Mouse (Mus musculus) skeletal muscle tissue, adult 2 months (tissue): ENCODE results near the gene Them5.

Experiments used
- DNase-seq: peaks from one replicate; pipeline ENCODE4 v3.0.0-alpha.2; 2012; ENCODE audit warnings: low read depth, low spot score

The Them5 gene

DNA sequence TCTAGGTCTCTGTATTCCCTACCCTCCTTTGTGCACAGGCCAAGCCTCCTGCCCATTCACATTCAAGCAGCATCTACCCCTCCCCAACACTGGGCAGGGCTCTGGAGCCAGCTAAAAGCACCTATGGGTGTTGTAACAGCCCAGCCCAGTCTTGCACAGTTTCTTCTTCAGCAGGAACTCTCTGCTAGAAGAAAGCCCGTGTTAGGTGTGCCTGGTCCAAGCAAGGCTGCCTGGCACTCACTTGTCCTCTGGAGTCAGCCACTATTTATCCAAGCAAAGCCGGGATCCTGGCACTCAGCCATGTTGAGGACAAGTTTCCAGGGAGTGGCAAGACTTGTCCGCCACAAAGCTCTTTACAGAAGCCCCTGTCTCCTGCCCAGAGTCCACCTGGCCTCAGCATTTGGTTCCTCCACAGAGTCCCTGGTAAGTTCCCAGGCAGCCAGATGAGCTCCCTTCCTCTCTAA, at the start of gene Them5:
Gene Them5, plus strand, starts transcription at position 141 of the 464 bp plus-strand sequence.
- DNase-seq = no peak

DNA sequence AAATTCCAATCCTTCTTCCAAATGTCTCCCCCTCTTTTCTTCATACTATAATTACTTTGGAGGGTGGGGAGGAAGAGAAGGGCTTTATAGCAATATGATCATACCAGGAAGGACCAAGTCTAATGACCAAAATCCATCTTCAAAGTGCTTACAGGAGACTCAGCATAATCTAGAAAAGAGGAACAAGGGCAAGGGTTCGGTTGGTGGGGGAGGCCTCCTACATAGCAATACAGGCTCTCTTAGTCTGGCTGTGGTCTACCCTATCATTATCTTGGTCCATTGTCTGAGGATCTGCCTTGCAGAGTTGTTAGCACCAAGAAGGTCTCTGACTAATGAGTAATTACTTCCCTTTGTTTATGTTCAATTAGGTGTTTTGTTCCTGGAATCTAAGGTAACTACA, 36.4 kb upstream of the Them5 start:
- no peak for DNase-seq

DNA sequence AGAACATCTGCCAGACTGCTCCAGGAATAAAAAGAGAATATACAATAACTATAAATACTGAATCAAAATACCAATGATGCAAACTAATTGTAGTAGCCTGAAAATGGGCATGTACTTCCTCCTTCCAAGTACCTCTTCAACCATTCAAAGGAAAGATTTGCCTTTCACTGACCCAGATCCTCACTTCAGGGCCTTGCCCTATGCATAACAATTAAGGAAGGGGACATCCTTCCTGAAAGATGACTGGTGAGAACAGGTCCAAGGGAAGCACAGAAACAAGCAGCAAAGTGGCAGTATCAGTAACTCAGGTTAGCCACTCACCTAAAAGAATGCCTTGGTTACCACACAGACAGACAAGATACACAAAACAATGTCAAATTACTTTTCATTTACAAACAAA, 34.9 kb upstream of the Them5 start:
- no peak for DNase-seq

DNA sequence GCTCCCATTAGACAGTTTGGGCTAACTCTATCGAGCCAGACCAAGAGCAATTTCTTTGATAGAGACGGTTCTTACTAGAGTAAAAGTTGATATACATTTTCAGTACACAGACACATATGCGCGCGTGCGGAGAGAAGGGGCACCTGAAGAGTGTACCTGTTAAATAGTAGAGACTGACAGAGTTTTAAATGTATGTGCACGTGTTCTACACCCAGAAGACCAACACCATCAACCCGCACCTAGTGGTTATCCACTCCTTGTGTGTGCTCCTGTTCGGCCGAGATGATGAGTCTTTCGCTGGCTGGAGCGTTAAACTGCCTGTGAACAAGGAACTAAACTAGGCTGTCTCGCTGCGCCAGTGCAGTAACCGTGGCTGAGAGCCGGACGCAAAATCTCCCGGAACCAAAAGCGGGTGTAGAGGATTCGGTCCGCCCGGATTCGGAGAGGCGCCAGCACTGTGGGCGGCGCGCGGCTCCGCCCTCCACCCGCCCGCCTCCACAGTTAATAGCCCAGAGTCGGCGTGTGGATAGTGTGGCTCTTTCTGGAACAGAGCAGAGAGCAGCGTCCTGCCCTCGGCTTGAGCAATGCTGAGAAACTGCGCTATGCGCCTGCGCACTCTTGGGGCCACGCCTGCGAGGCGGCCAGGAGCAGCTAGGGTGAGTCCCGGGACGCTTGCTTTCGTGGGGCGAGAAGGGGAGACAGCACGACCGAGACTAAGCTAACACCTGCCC, 32.1 kb upstream of the Them5 start, which contains the start of gene Them4:
Gene Them4, plus strand, starts transcription at position 457 of the 731 bp plus-strand sequence.
- DNase-seq = peak; percentile 97

DNA sequence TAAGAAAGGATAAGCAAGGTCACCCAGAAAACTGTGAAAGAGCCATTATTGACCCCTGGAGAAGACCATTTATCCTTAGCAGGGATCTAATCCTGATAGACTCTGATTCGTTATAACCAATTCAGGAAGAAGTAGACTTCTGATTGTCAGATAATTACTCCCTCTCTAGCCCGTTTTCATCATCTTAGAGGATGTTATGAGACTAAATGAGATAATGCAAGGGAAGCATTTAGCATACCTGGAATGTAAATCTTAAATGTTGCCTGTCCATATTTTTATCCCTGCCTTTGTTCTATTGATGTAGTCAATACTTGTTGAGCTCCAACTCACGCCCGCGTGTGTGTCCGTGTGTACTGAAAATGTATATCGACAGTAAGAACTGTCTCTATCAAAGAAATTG, 31.4 kb upstream of the Them5 start:
- DNase-seq = no peak

DNA sequence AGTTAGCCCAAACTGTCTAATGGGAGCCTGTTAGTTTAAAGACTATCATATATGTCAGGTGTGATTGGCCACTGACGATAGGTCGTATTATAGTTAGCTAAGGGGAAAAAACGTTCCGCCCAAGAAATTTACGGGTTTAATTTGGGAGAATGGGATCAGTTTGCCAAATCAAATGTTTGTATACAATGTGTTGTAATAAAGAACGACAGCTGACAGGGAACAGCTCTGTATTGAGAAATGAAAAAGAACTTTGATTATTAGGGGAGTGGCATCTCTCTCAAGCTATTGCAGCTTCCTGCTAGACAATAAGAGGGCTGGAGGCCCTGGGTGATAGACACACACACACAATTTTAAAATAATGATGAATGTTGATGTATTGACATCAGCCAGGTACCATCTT, 31.0 kb upstream of the Them5 start:
- DNase-seq = no peak

DNA sequence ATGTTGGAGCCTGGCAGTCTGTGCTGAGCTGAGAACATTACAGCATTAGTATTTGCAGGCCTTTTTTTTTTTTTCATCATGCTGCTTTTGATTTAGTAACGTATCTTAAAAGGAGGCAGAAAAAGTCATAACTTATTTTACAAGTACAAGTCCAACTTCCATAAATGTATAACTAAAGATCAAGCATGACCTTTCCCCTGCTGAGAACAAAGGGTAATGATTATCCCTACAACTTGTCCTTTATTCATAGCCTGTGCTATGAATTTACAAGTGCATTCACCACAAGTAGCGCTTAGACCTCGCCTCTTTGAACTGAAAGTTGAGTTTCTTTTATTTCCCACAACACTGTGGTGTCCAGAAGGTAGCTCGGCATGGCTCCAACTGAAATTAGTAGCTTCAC, 30.5 kb upstream of the Them5 start:
- DNase-seq = no peak

DNA sequence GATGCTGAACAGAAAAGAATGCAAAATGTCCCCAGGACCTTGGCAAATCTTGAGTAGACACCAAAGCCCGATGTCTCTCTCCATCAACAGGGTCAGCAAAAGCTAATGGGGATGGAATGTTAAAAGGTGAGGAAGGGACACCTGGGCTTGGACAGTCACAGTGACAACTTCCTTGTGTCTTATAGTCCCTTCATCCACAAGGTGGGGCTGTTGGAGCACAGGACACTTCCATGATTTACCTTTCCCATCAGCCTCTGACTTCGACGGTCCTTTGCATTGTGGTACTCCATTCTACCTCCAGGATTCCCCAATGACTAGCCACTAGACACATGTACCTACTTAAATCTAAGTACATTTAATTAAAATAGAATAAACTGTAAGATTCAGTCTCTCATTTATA, 13.2 kb upstream of the Them5 start:
- no peak for DNase-seq

DNA sequence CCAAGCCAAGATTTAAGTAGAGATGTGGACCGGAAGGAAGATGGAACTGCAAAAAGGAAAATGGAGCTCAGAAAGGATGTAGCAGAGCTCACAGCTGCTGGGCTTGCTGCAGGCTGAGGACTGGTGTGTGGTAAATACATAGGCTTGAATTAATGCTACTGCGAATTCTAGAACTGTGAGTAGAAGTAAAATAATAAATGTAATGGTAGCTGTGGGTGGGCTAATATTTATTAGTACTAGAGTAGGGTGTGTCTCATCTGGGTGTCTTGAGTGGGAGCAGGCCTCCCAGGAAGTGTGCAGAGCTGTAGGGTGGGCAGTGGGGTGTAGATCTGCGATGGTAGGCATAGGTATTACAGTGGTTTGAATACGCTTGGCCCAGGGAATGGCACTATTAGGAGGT, 7.5 kb upstream of the Them5 start:
- DNase-seq = no peak

DNA sequence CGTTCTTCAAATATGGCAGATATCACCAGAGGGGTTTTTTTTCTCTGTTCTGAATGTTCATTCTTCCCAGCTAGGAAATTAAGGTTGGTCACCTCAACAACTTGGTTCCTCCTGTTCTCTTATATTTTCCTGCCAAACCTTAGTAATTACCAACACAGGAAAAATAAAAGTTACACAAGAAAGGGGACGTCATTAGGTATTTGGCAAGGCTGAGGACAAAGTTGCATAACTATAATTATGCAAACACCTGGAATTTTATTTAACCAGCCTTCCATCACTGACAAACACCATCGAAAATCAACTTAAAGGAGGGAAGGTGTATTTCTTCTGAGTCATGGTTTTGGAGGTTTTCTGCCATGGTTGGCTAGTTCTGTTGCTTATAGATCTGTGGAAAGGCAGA, 3.4 kb upstream of the Them5 start:
- DNase-seq = no peak

DNA sequence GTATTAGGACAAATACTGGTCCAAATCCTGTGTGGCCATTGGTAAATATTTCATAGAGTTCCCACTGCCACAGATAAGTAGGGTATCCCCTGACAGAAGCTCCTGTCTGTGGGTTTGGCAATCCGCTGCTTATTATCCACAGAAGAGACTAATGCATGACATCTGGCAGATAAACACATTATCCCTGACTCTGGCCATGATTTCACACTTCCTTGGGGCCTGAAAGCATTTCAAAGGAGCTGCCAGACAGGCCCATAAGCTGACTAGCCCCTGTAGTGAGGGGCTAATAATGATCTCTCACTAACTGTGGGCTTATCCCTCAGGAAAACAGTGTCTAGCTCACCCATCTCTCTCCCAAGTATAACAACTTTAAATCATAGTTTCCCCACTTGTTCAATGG, 653 bp downstream of the Them5 start:
- DNase-seq = no peak

DNA sequence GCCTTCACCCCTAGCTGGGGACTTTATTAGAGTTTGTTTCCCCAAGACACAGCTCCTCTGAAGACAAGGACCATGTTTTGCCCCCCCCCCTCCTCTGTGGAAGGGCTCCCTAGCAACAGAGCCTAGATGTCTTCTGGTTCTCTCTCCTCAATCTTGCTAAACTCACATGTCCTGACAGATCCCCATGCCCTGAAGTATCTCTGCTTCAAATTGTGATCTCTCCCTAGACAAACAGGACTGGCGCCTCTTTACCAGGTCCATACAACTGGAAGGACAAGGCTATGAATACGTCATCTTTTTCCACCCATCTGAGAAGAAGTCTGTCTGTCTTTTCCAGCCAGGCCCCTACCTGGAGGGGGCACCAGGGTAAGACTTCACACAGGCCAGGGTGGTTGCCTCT, 2.3 kb downstream of the Them5 start:
- no peak for DNase-seq

DNA sequence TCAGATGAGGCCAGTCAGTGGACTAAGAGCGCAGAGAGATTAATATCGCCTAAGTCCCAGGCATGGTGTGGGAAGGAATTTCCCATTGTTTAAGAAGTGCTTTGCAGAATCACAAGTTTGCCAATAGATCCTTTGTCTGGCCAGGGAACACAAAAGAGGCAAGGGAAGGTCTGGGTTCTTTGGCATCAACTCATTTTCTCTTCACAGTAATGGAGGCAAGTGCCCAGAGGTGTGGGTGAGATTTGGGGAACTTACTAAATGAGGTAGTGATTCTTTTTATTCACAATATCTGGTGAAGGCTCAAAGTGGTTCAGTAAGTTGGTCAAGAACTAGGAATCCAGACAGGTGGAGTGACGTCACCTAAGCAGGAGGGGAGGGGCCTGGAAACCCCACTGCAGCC, 3.0 kb downstream of the Them5 start:
- DNase-seq = no peak

DNA sequence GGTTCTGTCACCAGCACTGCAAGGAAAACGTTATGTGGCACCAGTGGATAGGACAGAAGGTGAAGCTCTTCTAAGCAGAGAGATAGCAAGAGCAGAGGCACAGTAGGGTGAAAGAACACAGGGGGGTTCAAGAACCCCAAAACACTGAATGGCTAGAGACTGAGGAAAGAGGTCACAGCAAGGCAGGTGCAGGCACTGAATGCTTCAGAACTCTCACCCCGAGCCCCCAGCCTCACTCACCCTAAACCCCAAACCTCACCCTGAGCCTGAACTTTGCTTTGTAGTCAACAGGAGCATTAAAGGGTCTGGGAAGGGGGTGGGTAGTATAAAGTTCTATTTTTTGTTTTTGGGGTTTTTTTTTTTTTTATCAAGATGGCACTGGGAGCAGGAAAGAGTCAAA, 6.2 kb downstream of the Them5 start:
- DNase-seq = no peak

DNA sequence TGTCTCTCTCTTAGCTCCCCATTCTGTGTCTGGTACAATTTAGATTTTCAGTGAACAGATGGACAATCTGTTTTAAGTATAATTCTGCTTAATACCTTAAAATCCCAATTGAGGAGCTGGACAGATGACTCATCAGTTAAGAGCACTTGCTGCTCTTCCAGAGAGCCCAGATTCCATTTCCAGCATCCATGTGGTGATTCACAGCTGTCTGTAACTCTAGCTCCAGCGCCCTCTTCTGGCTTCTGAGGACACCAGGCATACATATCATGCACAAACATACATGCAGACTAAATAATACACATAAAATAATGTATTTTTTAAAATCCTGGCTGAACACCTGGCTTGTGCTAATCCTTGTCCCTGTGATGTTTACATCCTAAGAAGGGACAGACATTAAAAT, 18.9 kb downstream of the Them5 start:
- DNase-seq = no peak

DNA sequence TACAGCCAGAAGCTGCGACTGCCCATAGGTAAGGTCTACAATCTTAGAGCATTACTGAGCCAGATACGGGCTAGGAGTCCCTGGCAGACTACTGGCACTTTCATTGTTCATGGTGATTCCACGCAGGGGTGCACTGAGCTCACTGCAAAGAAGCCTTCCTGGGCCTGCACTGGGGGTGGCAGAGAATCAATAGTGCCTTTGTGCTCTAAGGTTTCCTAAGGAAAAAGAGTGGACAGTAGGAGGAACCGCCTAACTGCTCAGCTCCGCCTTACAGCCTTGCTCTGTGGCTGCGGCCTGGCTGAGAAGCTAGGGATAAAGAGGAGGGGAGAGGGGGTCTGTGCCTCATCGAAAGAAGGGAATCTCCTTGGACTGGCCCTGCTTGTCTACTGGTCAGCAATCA, 20.2 kb downstream of the Them5 start, which contains the start of gene C2cd4d:
Gene C2cd4d, plus strand, starts transcription at position 301 of the 400 bp plus-strand sequence.
- no peak for DNase-seq

DNA sequence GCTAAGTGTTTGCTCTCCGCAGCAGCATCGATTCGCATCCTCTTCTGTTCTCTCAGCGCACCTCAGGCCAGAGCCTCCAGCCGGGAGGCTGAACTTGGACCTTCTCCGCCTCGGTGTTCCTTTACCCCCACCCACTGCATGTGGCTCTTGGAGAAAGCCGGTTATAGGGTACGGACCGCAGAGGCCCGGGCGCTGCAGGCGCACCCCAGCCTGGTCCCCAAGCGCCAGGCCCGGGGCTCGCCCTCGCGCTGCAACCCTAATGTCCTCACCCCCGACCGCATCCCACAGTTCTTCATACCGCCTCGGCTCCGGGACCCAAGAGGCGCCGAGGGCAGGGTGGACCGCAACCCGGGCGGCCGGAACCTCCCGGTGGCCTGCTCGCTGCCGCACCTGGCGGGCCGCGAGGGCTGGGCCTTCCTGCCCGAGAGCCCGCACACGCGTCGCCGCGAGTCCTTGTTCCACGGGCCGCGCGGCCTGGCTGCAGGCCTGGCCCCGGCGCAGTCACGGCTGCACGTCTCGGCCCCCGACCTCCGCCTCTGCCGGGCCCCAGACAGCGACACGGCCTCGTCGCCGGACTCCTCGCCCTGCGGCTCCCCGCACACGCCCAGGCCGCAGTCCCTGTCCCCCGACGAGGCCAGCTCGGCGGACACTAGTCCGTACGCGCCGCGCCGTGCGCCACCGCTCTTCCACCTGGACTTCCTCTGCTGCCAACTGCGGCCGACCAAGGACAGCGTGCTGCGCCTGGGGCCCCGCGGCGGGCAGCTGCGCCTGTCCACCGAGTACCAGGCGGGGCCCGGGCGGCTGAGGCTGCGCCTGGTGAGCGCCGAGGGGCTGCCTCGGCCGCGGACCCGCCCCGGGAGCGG, 21.6 kb downstream of the Them5 start:
- no peak for DNase-seq

DNA sequence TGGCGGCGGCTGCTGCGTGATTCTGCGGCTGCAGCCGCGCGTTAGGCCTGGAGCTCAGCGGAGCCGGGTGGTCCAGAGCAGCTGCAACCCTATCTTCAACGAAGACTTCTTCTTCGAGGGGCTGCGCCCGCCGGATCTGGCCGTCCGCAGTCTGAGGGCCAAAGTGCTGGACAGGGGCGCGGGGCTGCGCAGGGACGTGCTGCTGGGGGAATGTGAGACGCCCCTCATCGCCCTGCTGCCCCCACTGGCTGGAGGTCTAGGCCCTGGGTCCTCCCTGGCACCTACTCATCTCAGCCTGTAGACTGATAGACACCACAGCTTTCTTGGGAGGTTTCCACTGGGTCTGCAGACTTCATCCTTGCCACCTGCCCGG, 22.2 kb downstream of the Them5 start:
- DNase-seq = no peak

DNA sequence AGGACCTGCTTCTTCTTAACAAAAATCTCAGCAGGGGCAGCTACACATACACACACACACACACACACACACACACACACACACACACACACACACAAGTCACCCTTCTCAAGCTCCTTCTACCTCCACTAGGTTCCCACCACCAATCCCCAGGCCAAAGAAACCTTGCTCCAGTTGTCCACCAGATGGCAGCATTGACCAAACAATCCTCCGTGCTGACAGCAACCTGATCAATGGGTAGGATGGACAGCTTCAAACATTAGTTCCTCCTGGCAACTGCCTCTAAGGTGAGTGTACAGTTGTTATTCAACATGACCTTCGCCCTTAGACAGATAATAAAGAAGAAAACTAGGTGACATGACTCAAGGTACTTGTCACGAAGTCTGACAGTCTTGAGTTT, 24.9 kb downstream of the Them5 start:
- peak; percentile 64 for DNase-seq

DNA sequence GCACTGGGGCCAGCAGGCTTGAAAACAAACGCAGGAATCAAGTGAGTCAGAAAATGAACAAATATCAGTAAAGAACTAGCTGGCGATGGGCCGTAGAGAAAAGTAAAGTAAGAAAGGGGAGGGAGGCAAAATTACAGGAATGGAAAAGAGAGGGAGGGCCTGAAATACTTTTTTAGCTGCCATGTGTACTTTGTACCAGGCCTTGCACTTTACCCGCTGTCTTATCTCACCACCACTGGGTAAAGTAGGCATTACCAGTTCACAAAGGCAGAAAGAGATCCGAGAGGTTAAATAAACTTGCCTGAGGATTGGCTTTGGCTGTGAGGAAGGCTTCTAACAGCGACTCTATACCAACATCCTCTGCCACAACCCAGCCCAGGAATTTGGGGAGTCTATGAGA, 25.6 kb downstream of the Them5 start:
- no peak for DNase-seq

DNA sequence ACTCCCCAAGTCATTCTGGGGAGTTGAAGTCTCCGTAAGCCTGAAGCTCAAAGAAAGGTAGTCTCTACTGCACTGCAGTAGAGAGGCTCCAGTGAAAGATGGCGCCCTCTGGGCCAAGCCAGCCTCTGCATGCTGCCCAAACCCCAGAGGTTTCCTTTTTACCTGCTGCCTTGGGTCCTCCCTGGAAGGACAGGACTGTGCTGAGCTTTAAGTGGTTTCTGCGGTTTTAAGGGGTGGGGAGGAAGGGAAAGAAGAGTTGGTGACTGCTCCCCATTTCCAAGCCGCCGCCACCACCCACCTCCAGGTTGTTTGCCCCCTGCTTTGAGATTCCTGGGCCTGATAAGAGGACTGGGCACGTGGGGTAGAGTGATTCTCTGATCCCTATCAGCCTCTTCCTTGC, 26.7 kb downstream of the Them5 start:
- no peak for DNase-seq

DNA sequence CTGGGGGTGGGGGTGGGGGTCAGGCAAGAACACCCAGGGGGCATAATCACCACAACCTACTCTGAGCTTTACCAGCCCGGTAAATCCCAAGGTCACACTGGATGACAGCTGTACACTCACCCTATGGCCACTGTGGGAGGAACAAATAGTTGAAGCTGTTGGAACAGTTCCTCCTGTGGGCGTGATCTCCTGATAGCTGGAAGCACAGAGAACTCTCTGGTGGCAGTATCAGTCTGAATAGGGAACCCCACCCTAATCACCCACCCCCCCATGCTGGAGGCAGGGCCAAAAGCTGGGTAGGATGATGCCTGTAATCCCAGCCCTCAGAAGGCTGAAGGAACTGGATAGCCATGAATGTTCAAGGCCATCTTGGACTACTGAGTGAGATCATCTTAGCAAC, 27.8 kb downstream of the Them5 start:
- no peak for DNase-seq

DNA sequence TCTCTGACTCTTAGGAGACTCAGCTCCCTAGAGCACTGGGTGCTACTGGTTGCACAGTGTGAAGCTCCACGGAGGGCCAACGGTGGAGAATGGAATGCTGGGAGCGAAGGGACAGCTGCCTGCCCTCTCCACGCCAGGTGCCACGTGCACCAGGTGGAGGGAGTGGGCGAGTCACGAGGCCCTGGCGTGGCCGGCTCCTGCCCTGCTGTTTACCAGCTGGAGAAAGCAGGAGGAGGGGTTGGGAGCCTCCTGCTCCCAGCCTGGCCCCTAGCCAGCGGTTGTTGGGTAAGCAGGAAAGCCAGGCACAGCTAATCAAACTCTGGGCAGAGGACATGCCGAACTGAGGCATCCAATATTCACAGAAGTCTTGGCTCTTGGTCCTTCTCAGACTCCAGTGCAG, 29.7 kb downstream of the Them5 start:
- peak; percentile 95 for DNase-seq
